Mouse (Mus musculus) C2C12 (cell line): ENCODE data around the gene 0610030E20Rik. TPM values are rescaled to one million over a fixed set of nuclear protein-coding genes. Genes with fewer than 3 reads are reported as not detected.

Experiments used
- H3K27me3 ChIP-seq: one replicate; pipeline ENCODE4 v1.6.1; 2011; ENCODE audit not compliant: control insufficient read depth, insufficient read depth, insufficient read length
- H3K36me3 ChIP-seq: one replicate; pipeline ENCODE4 v1.6.1; 2011; ENCODE audit not compliant: control insufficient read depth, insufficient read depth
- H3K4me3 ChIP-seq: one replicate; pipeline ENCODE4 v1.5.1; 2011; ENCODE audit warnings: mild to moderate bottlenecking, control low read depth; ENCODE audit not compliant: poor library complexity, insufficient read depth, severe bottlenecking
- H3K79me2 ChIP-seq: one replicate; pipeline ENCODE4 v1.6.1; 2011; ENCODE audit not compliant: control insufficient read depth, insufficient read depth
- H3K79me3 ChIP-seq: one replicate; pipeline ENCODE4 v1.6.1; 2011; ENCODE audit warnings: low read depth, control low read depth
- H3ac ChIP-seq: one replicate; pipeline ENCODE3; 2011; ENCODE audit warnings: low read depth; ENCODE audit not compliant: control insufficient read depth, insufficient read length
- CEBPB ChIP-seq: IDR thresholded peaks from one replicate; pipeline ENCODE4 v1.6.1; 2011; ENCODE audit warnings: low read depth, mild to moderate bottlenecking, control low read depth, moderate library complexity
- CTCF ChIP-seq: IDR thresholded peaks from one replicate; pipeline ENCODE4 v1.5.1; 2011; ENCODE audit not compliant: control insufficient read depth, insufficient read depth, insufficient read length
- FOSL1 ChIP-seq: IDR thresholded peaks from one replicate; pipeline ENCODE4 v1.8.0; 2011; ENCODE audit warnings: mild to moderate bottlenecking, low read length; ENCODE audit not compliant: poor library complexity, insufficient read depth, severe bottlenecking
- MAX ChIP-seq: IDR thresholded peaks from one replicate; pipeline ENCODE4 v1.6.1; 2011; ENCODE audit warnings: mild to moderate bottlenecking, control low read depth
- MYOD1 ChIP-seq: IDR thresholded peaks from one replicate; pipeline ENCODE4 v1.6.1; 2011; ENCODE audit warnings: low read depth; ENCODE audit not compliant: control insufficient read depth, insufficient read length
- MYOG ChIP-seq: IDR thresholded peaks from one replicate; pipeline ENCODE4 v1.6.1; 2011; ENCODE audit not compliant: control insufficient read depth, insufficient read length; ENCODE audit errors: extremely low read depth
- USF1 ChIP-seq: IDR thresholded peaks from one replicate; pipeline ENCODE4 v1.6.1; 2011; ENCODE audit warnings: low read depth, mild to moderate bottlenecking, control low read depth, moderate library complexity
- polyA plus RNA-seq: library from polyadenylated mRNA; unstranded; fragments of >200 nt; fragmentation: generic; extraction: Trizol; gene quantifications from one replicate; pipeline ENCODE4 v1.2.1, GENCODE M21; 2012; ENCODE audit warnings: missing spikeins

0610030E20Rik gene
- polyA plus RNA-seq, 1 experiment: 5.2 TPM

DNA sequence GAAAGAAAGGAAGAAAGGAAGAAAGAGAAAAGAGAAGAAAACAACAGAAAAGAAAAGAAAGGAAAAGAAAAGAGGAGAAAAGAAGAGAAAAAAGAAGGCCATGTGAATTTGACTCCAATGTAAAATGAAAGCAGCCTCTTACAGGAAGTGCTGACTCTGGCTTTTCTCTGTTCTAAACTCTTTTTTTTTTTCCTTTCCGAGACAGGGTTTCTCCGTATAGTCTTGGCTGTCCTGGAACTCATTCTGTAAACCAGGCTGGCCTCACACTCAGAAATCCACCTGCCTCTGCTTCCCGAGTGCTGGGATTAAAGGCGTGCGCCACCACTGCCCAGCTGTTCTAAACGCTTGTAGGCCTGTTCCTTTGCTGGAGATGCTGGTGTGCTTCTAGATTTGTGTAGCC lies 35.4 kb downstream of the 0610030E20Rik start:
- peaks cover 20% of the 10 kb centered on the region for H3K79me2 ChIP-seq
- H3K36me3 ChIP-seq: no peaks in the 10 kb centered on the region
- peaks cover 3% of the 10 kb centered on the region for H3K79me3 ChIP-seq

DNA sequence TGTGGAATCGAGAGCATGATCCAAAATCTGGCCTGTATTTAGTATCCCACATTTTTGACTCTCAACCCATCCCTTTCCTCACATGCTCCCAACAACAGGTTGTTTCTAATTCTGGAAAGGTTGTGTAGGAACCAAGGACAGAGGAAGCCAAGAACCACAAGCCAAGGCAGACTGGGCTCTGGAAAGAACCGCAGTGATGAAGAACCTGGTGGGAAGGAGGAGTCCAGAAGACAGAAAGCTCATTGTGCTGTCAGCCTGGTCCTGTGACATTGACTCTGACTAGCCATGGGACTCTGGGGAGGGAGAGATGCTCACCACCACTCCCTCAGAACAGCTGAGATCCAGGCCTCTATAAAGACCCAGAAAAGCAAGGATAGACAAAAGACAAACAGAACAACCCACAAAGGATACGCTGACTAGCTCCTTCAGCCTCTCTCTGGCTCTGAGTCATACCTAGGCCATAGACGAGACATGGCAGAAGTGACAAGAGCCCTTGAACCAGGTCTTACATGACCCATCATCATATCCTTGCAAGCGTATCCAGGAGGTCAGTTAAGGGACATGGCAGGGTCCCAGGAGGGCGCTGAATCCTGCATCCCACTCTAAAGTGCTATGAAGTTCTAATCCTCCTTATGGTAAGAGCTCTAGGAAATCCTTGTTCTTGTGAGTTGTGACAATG lies 36.2 kb downstream of the 0610030E20Rik start:
- H3K4me3 ChIP-seq: no peak overlapping the region
- peaks cover 3% of the 10 kb centered on the region for H3K36me3 ChIP-seq
- no peak overlapping the region for H3ac ChIP-seq
- no peaks in the 10 kb centered on the region for H3K27me3 ChIP-seq
- no peaks in the 10 kb centered on the region for H3K79me3 ChIP-seq
- H3K79me2 ChIP-seq: peaks cover 18% of the 10 kb centered on the region
- no peak for TF ChIP-seq USF1
- no peak for TF ChIP-seq MAX
- no peak for TF ChIP-seq CTCF
- no peak for TF ChIP-seq MYOD1
- TF ChIP-seq CEBPB: no peak
- no peak for TF ChIP-seq MYOG
- TF ChIP-seq FOSL1: no peak

More for the DNA sequence above, 35.4 kb downstream of the 0610030E20Rik start:
- H3K4me3 ChIP-seq: no peak overlapping the region
- TF ChIP-seq USF1 (no peak), CEBPB (no peak), MAX (no peak), MYOG (no peak), FOSL1 (no peak), CTCF (no peak), MYOD1 (no peak)
- no peaks in the 10 kb centered on the region for H3K27me3 ChIP-seq
- H3ac ChIP-seq: no peak overlapping the region

DNA sequence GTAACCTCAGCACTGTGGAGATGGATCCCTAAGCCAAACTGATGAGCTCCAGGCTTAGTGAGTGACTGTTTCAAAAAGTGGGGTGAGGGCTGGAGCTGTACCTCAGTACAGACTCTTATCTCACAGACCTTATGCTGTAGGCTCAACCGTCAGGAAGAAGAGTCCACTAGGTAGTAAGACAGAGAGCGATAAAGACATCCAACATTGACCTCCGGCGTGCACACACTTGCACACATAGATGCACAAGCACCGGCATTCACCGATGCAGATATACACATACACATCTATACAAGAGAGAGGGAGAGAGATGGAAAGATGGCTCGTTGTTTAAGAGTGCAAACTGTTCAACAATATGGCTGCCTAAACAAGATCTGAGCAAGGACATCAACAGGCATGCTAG lies 36.8 kb downstream of the 0610030E20Rik start:
- no peaks in the 10 kb centered on the region for H3K79me3 ChIP-seq
- TF ChIP-seq FOSL1 (no peak), CEBPB (no peak), MYOD1 (no peak), CTCF (no peak), MAX (no peak), MYOG (no peak), USF1 (no peak)
- no peak overlapping the region for H3ac ChIP-seq
- peaks cover 13% of the 10 kb centered on the region for H3K79me2 ChIP-seq
- H3K4me3 ChIP-seq: no peak overlapping the region
- H3K36me3 ChIP-seq: peaks cover 3% of the 10 kb centered on the region
- H3K27me3 ChIP-seq: no peaks in the 10 kb centered on the region

DNA sequence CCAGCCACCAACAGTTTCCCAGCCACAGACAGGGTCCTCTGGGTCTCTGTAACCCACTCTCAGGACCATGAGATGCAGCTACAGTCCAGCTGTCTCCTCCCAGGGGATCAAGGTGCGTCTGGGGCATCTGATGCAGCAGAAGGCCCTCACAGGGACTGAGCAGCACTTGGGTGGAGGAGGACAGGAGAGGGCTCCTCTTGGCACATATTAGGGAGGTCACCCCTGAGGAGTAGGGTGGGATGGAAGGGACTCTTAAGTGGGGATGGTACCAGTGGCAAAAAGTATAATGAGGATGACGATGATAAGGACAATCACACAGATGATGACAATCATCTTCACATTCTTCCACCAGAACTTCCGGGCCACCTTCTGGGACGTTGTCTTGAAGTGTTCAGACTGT lies 38.1 kb downstream of the 0610030E20Rik start:
- no peaks in the 10 kb centered on the region for H3K27me3 ChIP-seq
- no peaks in the 10 kb centered on the region for H3K79me3 ChIP-seq
- H3K36me3 ChIP-seq: peaks cover 3% of the 10 kb centered on the region
- H3K79me2 ChIP-seq: peaks cover 15% of the 10 kb centered on the region
- no peak for TF ChIP-seq CTCF
- H3ac ChIP-seq: no peak overlapping the region
- H3K4me3 ChIP-seq: no peak overlapping the region

DNA sequence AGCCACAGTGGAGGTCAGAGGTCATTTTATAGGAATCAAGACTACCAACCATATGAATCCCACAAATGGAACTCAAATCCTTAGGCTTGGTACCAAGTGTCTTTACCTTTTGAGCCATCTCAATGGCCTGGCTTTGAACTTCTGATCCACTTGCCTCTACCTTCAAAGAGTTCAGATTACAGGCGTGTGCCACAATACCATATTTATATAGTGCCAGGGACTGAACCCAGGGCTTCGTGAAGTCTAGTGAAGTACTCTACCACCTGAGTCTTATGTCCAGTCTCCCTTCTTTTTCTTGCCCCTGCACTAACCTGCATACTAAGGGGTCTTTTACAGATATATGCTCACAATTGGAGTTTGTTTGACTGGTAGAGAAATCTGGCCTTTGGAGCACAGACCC lies 39.4 kb downstream of the 0610030E20Rik start:
- no peak for TF ChIP-seq MYOD1
- no peak for TF ChIP-seq FOSL1
- no peaks in the 10 kb centered on the region for H3K79me3 ChIP-seq

DNA sequence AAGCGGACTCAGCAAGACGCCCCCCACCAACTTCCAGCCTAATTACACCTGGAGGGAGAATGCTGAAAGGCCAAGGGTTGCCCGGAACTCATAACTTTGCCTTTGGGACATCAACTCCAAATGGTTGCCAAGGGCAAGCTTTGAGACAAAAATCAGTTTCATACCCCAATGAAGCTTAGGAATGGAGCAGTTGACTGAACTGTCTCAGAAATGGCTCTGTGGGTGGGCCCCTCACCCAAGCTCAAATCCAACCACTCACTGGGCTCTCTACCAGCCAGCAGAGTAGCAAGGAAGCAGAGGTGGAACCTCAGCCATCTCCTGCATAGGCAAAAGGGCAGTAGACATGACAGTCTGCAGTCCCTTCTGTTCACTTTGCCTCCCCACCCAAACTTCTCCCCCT lies 40.7 kb downstream of the 0610030E20Rik start:
- Histone ChIP-seq H3K4me3 (no peak overlapping the region), H3K36me3 (peaks cover 3% of the 10 kb centered on the region), H3K27me3 (no peaks in the 10 kb centered on the region), H3ac (no peak overlapping the region), H3K79me2 (peaks cover 15% of the 10 kb centered on the region), H3K79me3 (no peaks in the 10 kb centered on the region)
- TF ChIP-seq MAX (no peak), MYOG (no peak), CTCF (no peak)

More for the DNA sequence above, 39.4 kb downstream of the 0610030E20Rik start:
- Histone ChIP-seq H3K36me3 (peaks cover 3% of the 10 kb centered on the region), H3K4me3 (no peak overlapping the region), H3ac (no peak overlapping the region), H3K27me3 (no peaks in the 10 kb centered on the region), H3K79me2 (peaks cover 15% of the 10 kb centered on the region)
